Mouse (Mus musculus) adrenal gland, postnatal 25 days (tissue): ENCODE measurements around the gene Aatf. TPM values are rescaled to one million over a fixed set of nuclear protein-coding genes. Genes with fewer than 3 reads are reported as not detected.

Source experiments
- DNase-seq: peaks from one replicate; pipeline ENCODE4 v3.0.0; 2021; ENCODE audit warnings: mixed read lengths
- long read RNA-seq: library from polyadenylated mRNA; stranded (forward); transcript quantifications from one replicate; pipeline ENCODE4 v2.0.0, GENCODE M21; 2021
- total RNA-seq: library from RNA; stranded (reverse); gene quantifications from 2 replicates; pipeline ENCODE4 v1.2.3, GENCODE M21; 2021

Aatf gene
- total RNA-seq: 24.0 and 28.9 TPM in 2 replicates
- long read RNA-seq, transcript Aatf-201 (13 exons, 1,822 nt): major isoform, 23 of 29 reads
- long read RNA-seq, partial matches to known transcripts: 2 of 29 reads
- long read RNA-seq, other reads (novel, unspliced or antisense): 2 of 29 reads

- peak; percentile 98 for DNase-seq
These were observed at the start of gene Aatf for GRCm38 (mm10) chr11:84513171-84514116. TSS of gene Aatf (minus strand) at chr11:84513522.

DNA sequence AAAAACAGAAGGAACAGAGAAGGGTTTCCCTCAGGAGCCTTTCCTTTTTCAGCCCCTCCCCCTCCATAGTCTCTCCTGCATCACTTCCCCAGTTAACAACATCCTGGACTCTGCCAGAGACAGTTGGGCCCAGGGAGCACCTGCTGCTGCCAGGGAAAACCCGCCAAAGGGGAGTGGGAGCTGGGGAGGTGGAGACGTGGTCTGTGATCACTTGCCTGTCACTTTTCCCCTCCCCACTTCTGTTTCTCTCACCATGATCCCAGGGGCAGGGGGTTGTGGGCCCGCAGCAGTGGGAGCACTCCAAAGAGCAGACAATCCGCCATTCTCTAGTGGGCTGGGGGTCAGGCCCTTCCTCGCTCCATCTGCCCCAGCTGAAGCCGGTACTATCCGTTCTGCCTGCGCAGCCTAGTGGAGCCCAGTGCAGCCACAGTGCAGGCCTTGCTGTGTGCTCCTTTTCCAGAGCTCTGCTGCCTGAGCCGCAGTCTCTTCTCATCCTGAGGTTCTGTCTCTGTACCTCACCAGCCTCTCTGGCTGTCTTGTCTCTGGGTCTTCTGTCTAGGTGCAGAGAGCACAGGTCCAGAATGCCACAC lies 49.5 kb upstream of the Aatf start:
- no peak for DNase-seq

DNA sequence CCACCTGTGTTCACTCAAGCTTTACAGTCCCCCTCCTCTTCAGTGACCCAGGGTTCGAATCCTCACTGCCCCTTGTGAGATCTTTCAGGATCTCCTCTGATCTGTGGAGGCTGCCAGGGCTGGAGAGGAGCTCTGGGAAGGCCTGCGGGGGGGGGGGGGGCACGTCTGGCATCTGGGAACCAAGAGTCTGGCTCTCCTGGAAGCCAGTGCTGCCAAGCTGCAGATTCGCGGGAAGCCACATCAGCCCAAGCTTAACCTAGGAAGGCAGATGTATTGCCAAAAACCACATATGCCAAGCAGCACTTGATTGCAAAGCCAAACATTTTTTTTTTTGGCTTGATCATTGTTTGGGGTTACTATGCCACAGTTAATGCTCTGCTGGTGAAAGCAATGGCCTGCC lies 48.2 kb upstream of the Aatf start:
- DNase-seq: no peak

GRCm38 (mm10) chr11:84553821-84554450 lies 40.6 kb upstream of the Aatf start:
- no peak for DNase-seq

- DNase-seq: no peak
These were observed 38.0 kb upstream of the Aatf start for GRCm38 (mm10) chr11:84551296-84551695.

GRCm38 (mm10) chr11:84549258-84549791 lies 36.0 kb upstream of the Aatf start:
- DNase-seq: no peak

DNA sequence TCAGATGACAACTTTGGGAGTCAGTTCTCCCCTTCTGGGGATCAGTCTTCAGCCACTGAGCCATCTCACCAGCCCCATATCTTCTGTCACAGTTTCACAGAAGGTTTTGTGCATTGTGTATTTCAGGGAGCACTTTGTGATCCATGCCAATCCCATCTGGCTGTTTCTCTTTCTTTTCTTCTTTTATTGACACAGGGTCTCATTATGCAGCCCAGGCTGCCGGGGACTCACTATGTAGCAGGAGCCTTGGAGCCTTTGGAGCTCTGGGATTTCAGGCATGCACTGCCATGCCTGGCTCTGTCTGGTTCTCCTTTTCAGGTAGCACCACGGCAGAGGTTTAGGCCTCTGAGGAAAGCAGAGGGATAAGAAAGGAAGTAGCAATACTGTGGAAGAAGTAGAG lies 35.0 kb upstream of the Aatf start:
- no peak for DNase-seq

- no peak for DNase-seq
These were observed 26.7 kb upstream of the Aatf start for GRCm38 (mm10) chr11:84539981-84540380.

- no peak for DNase-seq
These were observed 16.7 kb upstream of the Aatf start for GRCm38 (mm10) chr11:84529797-84530703.

DNA sequence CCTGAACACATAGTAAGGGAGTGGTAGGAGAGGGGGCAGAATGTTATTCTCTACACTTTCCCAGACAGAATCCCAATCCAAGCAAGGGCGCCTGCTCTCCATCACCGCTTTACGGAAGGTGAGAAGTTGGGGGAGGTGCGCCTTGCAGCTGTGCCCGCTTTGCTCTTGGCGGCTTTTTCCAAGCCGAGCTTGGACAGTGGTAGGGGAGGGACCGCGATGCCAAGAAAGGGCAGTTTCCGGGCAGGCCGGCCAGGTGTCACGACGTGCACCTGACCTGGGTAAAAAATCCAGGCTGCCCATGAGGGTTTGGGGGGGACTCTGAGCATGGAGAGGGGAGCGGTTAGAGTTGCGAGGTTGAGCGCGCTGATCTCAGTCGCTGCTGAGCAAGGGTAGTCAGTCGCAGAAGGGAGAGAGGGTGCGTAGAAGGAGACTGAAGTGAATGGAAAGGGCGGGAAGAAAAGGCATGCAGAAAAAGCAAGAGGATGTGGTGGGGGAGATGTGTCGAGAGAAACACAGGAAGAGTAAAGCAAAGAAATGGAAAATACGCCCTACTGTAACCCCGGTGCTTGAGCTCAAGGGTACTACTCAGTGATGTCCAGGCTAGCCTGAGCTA lies 15.9 kb upstream of the Aatf start:
- DNase-seq: no peak

GRCm38 (mm10) chr11:84526976-84527860 lies 13.9 kb upstream of the Aatf start:
- no peak for DNase-seq

GRCm38 (mm10) chr11:84526451-84526850 lies 13.1 kb upstream of the Aatf start:
- no peak for DNase-seq

GRCm38 (mm10) chr11:84525421-84526274 lies 12.3 kb upstream of the Aatf start, which contains the start of gene Lhx1:
TSS of gene Lhx1 (minus strand) at chr11:84525535.
- peak; percentile 31 for DNase-seq

DNA sequence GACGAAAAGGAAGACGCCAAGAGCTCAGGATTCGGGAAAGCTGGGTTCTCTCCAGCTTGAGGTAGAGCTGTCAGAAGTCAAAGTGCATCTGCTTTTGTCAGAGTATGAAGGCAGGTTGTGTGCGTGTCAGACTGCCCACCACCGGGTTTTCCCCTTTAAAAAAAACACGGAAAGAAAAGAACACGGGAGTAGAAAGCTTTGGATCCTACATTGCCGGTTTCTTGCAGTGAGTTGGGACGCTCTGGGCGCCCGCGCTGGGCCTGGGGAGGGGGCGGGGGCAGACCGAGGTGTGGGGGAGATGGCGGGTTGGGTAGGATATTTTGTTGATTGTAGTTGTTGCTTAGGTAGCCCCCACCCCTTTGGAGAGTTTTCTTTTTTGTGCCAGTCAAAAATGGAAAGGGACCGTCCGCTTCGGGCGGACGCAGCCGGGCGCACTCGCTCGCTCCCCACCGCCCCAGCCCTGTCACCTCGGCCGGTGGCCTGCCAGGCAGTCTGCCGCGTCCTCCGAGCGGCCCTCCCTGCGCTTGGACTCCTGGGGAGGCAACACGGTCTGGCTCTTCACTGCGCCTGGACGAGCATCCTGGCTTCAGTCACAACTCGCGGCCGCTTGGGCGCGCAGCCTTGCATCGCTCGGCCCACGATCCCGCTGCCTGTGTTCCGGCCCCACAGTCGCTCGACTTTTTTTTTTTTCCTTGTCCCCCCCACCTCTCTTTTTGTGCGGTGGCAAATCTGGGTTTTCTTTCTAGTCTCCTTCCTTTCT lies 11.4 kb upstream of the Aatf start:
- DNase-seq: no peak

GRCm38 (mm10) chr11:84523841-84524510 lies 10.7 kb upstream of the Aatf start:
- no peak for DNase-seq

DNA sequence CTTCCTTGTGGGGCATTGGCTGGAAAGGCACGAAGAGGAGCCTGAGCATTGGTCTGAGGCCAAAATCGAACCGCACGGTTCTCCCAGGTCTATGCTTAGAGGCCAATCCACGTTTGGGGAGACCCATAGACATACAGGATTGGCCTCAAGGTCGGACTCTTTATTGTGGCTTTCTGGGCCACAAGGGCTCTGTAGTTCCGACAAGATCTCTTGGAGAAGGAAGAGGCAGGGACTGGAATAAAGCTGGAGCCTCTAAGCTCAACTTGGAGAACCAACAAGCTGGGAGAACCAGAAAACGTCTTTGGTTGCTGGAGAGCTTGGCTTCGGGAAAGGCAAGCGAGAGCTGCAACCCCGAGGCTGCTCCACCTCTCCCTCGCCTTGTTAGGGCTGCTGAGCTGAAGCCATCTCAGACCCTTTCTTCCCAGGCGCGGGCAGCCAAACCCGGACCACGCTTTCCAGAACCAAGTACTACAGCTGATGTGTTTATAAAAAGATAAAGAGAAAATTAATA lies 10.1 kb upstream of the Aatf start:
- DNase-seq: no peak
